Mouse (Mus musculus): ENCODE data around the gene Galntl6.

- TF ChIP-seq HCFC1 (IDR thresholded peaks at IDR 0.05; ENCODE audit: borderline replicate concordance, insufficient read depth, low read length) (no peak), ZC3H11A (IDR thresholded peaks at IDR 0.05; ENCODE audit: borderline replicate concordance, low read depth, low read length) (no peak), ZNF384 (IDR thresholded peaks at IDR 0.05; ENCODE audit: low read depth, low read length) (no peak), CHD2 (IDR thresholded peaks at IDR 0.05; ENCODE audit: low read depth, low read length) (no peak), MAFK (IDR thresholded peaks at IDR 0.05; ENCODE audit: insufficient read depth, low read depth, low read length) (no peak)
Measured at GRCm38 (mm10) chr8:57758857-57759256, 1153.6 kb downstream of the Galntl6 start.

All from ES-E14 (cell line).